Mouse (Mus musculus) cerebellum, adult 2 months (tissue): Measurements from ENCODE around the gene Pole4. TPM values are rescaled to one million over a fixed set of nuclear protein-coding genes. Genes with fewer than 3 reads are reported as not detected.

ENCODE experiments used
- DNase-seq, 2 experiments: peaks; one replicate each; pipeline ENCODE4 v3.0.0; 2021
- H3K27ac ChIP-seq: fragments of 200-500 bp; 2 replicates; pipeline ENCODE4 v1.5.1; 2012; ENCODE audit warnings: low read length, control low read depth, inconsistent platforms; ENCODE audit not compliant: insufficient read depth
- H3K27me3 ChIP-seq: fragments of 200-500 bp; 2 replicates; pipeline ENCODE4 v1.6.1; 2012; ENCODE audit warnings: inconsistent platforms, mild to moderate bottlenecking, low read length, moderate library complexity; ENCODE audit not compliant: control insufficient read depth, insufficient read depth
- H3K4me1 ChIP-seq: fragments of 200-500 bp; 2 replicates; pipeline ENCODE4 v1.6.1; 2011; ENCODE audit warnings: low read length; ENCODE audit not compliant: control insufficient read depth, insufficient read depth
- H3K4me3 ChIP-seq: fragments of 200-500 bp; replicated peaks from 2 replicates; pipeline ENCODE3; 2011; ENCODE audit warnings: mild to moderate bottlenecking, low read depth, low read length, control low read depth; ENCODE audit not compliant: insufficient read depth
- CTCF ChIP-seq: fragments of 200-500 bp; IDR thresholded peaks from 2 replicates; pipeline ENCODE4 v1.5.1; 2011; ENCODE audit warnings: low read depth, mild to moderate bottlenecking, control low read depth, low read length, moderate library complexity, borderline replicate concordance; ENCODE audit not compliant: insufficient read depth
- POLR2A ChIP-seq: fragments of 200-500 bp; IDR thresholded peaks from 2 replicates; pipeline ENCODE4 v1.6.1; 2011; ENCODE audit warnings: low read length, control low read depth, borderline replicate concordance; ENCODE audit not compliant: insufficient read depth
- WGBS: fragments of 180-500 bp; shearing (Covaris S2); methylation state at CpG from one replicate; pipeline ENCODE4 v1.1.7; 2018; 5-methylcytosine and 5-hydroxymethylcytosine counted together
- polyA plus RNA-seq: library from polyadenylated mRNA; depleted of rRNA; stranded (reverse); fragments of >200 nt; gene quantifications from 2 replicates; pipeline ENCODE4 v1.2.3, GENCODE M21; 2012

Pole4 gene
- polyA plus RNA-seq, 1 experiment = 30.1 TPM

DNA sequence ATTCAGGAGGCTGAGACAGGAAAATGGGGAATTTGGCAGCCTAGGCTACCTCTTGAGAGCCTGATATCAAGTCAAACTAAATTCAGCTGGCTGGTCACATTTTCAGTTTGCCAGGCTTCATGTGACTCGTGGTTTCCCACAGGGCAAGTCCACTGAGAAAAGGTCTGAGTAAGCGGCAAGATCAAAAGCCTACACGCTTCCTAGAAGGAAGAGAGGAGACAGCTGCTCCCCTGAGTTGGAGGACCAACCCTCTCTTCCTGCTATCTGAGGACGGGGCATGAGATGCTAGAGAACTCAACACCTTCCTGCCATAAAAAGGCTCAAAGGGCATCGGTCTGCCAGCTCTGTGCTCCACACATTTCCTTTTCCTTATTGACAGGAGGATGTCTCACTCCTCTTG, 41.9 kb upstream of the Pole4 start:
- no peak overlapping the region for H3K27ac ChIP-seq
- no peak for DNase-seq
- 62% methylated on average over 5 of the region's 5 CpGs for WGBS
- no peaks in the 10 kb centered on the region for H3K27me3 ChIP-seq
- no peak overlapping the region for H3K4me3 ChIP-seq
- TF ChIP-seq POLR2A (no peak), CTCF (no peak)
- peaks cover 6% of the 10 kb centered on the region for H3K4me1 ChIP-seq

DNA sequence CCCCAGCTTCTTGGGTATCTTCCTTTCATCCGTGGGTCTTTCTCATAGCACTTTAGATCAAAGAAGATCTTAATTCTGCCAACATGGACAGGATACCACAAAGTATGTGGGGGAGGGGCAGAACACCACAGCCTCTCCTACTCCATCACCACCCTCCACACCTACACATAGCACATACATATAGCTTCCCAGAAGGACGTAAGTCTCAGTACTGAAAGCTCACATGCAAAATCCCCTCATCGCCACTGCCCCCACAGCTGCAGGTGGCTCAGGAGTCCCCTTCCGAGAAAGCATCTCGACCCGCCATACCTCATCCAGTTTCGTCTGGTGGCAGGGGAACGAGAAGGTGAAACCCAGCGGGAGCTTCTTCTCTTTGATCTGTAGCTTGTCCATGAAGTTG, 39.4 kb upstream of the Pole4 start:
- Histone ChIP-seq H3K4me1 (peaks cover 4% of the 10 kb centered on the region), H3K27me3 (no peaks in the 10 kb centered on the region), H3K4me3 (no peak overlapping the region), H3K27ac (no peak overlapping the region)
- 94% methylated on average over 9 of the region's 9 CpGs for WGBS
- no peak for DNase-seq
- TF ChIP-seq POLR2A (no peak), CTCF (no peak)

- Histone ChIP-seq H3K4me3 (no peak overlapping the region), H3K4me1 (no peaks in the 10 kb centered on the region), H3K27me3 (no peaks in the 10 kb centered on the region), H3K27ac (no peak overlapping the region)
- 86% methylated on average over 5 of the region's 5 CpGs for WGBS
- TF ChIP-seq CTCF (no peak), POLR2A (no peak)
- no peak for DNase-seq
Observed at GRCm38 (mm10) chr6:82741518-82741880, 36.3 kb upstream of the Pole4 start.

DNA sequence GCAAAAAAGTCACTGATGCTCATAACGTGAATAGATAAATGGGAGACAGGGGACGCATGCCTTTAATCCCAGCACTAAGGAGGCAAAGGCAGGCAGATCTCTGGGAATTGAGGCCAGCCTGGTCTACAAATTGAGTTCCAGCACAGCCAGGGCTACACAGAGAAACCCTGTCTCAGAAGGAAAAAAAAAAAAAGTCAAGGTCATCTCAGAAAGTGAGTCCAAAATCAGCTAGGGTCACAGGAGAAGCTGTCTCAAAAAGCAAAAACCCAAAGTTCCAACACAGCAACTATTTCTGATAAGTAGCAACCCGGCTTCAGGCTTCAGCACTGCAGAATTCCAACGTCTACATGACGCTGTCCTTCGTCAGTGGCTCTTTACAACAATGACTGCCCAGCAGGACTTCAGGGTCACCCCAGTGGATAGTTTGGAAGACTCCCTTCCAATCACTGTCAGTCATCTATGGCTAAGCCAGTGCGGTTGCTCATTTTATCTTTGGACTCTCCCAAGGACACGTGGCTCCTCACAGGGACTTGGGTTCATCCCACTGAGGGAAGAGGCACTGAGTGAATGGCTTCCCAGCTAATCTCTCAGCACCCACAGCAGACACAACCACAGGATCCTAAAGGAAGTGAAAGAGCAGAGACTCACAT, 35.8 kb upstream of the Pole4 start:
- DNase-seq = no peak
- no peak for TF ChIP-seq POLR2A
- TF ChIP-seq CTCF = no peak
- Histone ChIP-seq H3K4me1 (no peaks in the 10 kb centered on the region), H3K27ac (no peak overlapping the region), H3K27me3 (no peaks in the 10 kb centered on the region), H3K4me3 (no peak overlapping the region)
- WGBS = 83% methylated on average over 8 of the region's 8 CpGs

- H3K27ac ChIP-seq = no peak overlapping the region
- no peaks in the 10 kb centered on the region for H3K27me3 ChIP-seq
- TF ChIP-seq POLR2A = no peak
- TF ChIP-seq CTCF = peak; percentile 56; the same call in 1 of the 2 replicates
- 9% methylated on average over 6 of the region's 6 CpGs for WGBS
- H3K4me1 ChIP-seq = no peaks in the 10 kb centered on the region
- DNase-seq = peak; percentile 46 to 61
- peak overlapping the region; percentile 27 for H3K4me3 ChIP-seq
Observed at GRCm38 (mm10) chr6:82740269-82740668, 35.1 kb upstream of the Pole4 start.

GRCm38 (mm10) chr6:82737634-82738540, 32.7 kb upstream of the Pole4 start:
- Histone ChIP-seq H3K27ac (no peak overlapping the region), H3K27me3 (no peaks in the 10 kb centered on the region), H3K4me3 (no peak overlapping the region), H3K4me1 (no peaks in the 10 kb centered on the region)
- no peak for DNase-seq
- TF ChIP-seq CTCF (no peak), POLR2A (no peak)
- WGBS = 83% methylated on average over 27 of the region's 27 CpGs

- WGBS = 54% methylated on average over 25 of the region's 25 CpGs
- Histone ChIP-seq H3K4me3 (no peak overlapping the region), H3K27ac (no peak overlapping the region; the same call in 1 of the 2 replicates), H3K27me3 (no peaks in the 10 kb centered on the region), H3K4me1 (no peaks in the 10 kb centered on the region)
- peak in 1 of 2 experiments; percentile 27 for DNase-seq
- TF ChIP-seq POLR2A (no peak), CTCF (no peak)
Observed at GRCm38 (mm10) chr6:82736626-82737600, 31.7 kb upstream of the Pole4 start.
